Mouse (Mus musculus) frontal cortex, postnatal 14 days (tissue): ENCODE measurements around the gene Igsf6.
"Not testable (repeated sequence)": the region's sequence is repeated elsewhere in the genome, so short reads cannot be mapped to it uniquely, and the experiment has no call there.

Source experiments
- DNase-seq, 2 experiments: peaks; one replicate each; pipeline ENCODE4 v3.0.0; 2022; ENCODE audit warnings: low spot score in 2 of 2

The Igsf6 gene

DNA sequence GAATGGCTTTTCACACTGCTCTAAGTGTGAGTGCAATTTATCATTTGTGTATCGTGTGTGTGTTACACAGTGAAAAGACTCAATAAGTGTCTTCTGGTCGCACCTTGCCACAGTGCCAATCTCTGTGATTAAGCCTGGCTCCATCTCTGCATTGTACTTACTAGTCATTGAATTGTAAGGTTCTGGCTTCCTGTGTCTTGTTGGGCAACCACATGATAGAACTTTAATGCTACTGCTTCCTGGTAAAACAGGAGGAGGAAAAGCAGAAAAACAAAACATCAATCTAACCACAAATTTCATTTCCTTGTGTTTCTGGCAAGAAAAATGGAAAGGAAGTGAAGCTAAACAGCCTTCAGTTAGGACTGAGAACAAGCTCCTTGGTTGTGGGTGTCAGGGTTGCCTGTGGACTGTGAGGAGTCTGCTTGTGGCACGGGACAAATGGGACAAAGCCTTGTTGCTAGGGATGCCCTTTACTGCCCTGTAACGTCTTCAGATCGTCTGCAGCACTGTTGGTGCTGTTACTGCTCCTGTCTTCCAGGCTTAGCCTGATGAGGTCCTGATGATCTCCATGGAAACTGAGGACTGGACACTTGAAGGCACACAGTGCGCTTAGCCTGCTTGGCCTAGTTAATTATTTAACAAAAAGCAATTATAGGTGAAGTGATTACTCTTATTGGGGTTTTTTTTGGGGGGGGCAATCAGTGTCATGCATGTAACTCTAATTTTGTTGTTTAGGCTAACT is 14.7 kb downstream of the Igsf6 start:
- no peak for DNase-seq

GRCm38 (mm10) chr7:121053071-121053470 is 21.3 kb downstream of the Igsf6 start:
- DNase-seq = no peak

DNA sequence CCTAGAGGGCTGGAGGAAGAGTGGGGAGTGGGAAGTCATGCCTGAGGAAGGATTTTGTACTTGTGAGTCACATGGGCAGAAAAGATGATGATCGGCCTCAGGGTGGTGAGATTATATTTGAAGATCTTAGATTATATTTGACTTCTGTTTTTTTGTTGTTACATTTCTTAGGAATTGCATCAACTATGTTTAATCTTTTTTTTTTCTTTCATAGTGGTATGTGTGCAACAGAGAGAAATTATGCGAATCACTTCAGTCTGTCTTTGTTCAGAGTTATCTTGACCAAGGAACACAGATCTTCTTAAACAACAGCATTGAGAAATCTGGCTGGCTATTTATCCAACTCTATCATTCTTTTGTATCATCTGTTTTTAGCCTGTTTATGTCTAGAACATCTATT is 26.7 kb downstream of the Igsf6 start:
- no peak for DNase-seq

- DNase-seq = no peak
Observed at GRCm38 (mm10) chr7:121045671-121046453, 28.5 kb downstream of the Igsf6 start.

- DNase-seq = no peak
Observed at GRCm38 (mm10) chr7:121044251-121044650, 30.1 kb downstream of the Igsf6 start.

- no peak for DNase-seq
Observed at GRCm38 (mm10) chr7:121043510-121043909, 30.9 kb downstream of the Igsf6 start.

DNA sequence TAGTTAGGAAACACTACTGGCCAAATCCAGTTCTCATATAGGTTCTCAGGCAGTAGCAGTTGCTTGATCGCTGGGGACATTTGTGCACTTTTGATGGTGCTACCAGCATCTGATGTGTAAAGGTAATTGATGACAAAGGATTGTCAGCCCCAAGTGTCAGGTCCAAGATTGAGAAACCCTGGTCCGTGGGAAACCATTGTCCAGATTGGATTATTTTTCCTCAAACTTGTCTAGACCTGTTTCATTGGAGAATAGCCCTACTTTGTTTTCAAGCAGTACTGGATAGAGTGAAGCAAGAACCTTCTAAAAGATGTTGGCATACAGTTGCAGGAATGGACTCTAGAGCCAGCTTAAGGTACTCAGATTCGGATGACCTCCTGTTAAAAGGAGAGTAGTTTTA is 31.4 kb downstream of the Igsf6 start:
- DNase-seq = no peak

- no peak for DNase-seq
Observed at GRCm38 (mm10) chr7:121041989-121042388, 32.4 kb downstream of the Igsf6 start.

DNA sequence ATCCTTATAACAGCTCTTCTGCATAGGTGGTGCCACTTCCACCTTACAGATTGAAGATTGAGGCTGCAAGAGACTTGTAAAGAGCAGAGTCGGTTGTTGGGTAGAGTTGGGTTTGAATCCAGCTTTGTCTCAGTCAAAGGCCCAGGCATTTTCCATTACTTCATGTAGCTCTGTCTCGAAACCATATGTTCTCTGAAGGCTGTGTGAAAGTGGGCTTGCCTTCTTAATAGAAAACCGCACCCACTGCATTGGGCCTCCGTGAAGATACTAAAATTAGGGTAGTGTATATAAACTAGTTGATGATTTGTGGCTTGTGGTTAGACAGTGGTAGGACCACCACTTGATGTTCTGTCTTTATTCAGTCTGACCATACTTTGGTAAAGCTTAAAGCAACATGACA is 33.8 kb downstream of the Igsf6 start:
- DNase-seq = no peak

DNA sequence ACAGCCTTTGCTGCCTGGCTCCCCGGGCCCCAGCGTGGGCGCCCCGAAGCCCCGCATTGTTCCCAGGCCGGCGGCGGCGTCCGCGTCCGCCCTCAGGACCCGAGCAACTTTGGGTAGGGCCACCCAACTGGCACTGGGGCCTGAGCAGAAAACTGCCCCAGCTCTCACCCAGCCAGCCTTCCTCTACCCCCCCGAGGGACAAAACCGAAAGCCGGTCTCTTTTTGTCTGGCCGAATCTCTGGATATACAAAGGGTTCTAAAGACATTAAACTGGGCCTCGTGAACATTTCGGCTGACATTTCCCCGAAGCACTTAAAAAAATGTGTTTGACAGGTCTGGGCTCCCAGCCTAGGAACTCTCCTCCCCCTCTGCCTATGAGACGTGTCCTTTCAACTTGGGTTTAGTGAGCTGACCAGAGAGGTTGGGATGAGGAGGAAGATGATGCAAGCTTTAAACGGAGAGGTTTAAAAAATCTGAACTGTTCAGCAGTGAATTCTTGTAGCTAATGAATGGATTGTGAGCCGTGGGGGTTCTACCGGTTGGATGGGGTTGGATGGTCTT is 39.1 kb downstream of the Igsf6 start:
- peak in 1 of 2 experiments; percentile 10 for DNase-seq

DNA sequence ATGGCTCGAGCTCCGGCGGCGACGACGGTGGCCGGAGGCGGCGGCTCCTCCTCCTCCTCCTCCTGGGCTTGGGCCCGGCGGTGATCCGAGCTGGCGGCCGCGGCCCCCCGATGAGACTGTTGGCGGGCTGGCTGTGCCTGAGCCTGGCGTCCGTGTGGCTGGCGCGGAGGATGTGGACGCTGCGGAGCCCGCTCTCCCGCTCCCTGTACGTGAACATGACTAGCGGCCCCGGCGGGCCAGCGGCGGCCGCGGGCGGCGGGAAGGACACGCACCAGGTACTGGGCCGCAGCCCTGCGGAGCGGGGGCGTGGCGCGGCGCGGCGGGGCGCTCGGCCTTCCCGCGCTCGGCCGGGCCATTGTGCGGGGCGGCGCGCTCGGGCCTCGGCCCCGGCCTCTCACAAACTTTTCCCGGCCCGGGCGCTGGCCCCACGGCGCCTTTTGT is 39.7 kb downstream of the Igsf6 start:
- DNase-seq = no peak

DNA sequence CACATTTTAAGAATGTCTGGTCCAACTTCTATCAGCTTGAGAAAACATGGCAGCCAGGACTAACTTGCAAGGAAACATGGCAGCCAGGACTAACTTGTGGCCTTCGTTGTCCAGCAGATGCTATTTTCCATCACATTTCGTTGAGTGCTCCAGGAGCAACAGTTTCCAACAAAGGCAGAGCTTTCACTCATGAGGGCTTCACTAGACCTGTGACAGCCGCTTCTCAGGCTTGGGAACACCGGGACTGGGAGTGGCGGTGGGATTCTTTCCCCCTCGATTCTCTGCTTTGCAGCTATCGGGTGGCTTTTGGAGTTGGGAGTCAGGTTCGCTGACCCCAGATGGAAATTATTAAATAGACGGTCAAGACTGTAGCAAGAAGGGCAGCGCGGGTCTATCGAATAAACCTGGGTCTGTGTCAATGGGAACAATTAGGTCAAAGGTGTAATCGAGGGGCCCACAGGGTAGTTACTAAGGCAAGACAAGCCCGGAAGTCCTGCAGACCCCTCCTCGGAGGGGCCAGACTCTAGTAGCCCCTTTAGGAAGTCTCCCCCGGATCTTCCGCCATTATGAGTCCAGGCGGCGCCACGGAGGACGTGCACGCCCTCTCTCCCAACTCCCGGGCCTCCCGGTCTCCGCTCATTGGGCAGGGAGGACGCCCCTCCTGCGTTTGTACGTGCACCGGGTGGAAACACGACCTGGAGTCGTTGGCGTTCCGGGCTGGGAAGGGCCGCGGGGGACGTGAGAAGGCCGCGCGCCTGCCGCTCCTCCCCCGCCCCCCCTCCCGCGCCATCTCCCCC is 40.3 kb downstream of the Igsf6 start, which contains the start of gene Mettl9:
Gene Mettl9, plus strand, starts transcription at position 590 of the 797 bp plus-strand sequence.
- DNase-seq = peak; percentile 86 to 88

DNA sequence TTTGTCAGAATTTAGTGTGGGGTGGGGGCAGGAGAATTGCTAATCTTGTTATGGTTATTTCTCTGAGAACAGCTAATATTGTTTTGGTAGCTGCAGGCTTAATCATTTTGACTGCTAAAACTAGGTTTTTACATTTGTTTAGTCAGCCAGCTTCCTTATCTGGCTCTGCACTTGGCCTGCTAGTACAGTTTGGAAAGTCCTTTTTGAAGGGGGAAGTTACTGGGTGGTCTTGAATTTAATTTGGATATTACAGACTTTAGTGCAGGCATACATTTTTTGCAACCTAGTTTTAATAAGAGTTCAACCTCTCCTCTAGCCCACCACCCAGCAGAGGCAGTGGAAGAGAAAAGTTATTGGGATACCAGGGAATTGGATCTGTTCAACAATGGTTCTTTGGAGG is 44.4 kb downstream of the Igsf6 start:
- not testable (repeated sequence) for DNase-seq

DNA sequence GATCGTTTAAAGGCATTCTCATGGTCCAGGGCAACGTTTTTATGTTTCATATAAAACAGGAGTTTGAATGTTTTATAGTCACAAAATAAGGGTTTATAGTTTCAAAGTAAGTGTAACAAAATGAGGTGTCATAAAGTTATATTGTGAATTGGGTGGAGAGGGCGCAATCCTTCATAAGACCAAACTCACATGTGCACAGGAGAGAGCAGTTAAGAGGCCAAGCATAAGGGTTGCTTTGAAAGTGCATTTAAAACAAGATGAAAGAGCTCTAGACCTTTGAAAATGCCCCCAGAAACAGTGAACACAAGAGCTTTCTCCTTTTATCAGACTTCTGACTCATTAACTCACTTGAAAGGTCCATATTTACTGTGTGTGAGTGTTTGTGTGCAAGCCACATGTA is 48.1 kb downstream of the Igsf6 start:
- no peak for DNase-seq

DNA sequence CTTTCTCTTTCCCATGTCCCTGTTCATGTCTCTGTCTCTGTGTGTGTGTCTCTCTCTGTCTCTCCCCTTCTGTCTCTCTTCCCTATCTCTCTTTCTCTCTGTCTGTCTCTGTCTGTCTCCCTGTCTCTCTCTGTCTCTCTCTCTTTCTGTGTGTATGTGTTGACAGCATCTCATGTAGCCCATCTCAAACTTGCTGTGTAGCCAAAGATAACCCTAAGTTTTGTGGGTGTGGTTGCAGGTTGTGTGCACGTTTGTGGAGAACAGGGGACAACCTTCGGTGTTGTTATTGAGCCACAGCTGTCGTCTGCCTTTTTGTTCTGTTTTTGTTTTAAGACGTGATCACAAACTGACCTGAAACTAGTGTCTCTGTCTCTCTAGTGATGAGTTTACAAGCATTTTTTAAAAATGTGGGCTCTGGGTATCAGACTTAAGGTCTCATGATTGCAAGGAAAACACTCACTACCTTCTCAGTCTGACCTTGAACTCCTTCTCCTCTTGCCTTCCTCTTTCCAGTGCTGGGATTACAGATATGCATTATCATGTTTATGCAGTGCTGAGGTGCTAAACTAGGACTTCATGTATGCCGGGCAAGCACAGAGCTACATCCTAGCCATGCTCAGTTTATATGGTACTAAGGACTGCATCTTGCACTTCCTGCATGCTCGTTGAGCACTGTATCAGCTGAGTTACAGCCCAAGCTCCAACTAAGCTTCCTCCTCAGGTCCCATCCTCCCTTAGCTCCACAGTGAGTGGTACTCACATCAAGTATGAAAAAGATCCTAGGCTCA is 49.0 kb downstream of the Igsf6 start:
- no peak for DNase-seq

GRCm38 (mm10) chr7:121020277-121020676 is 54.1 kb downstream of the Igsf6 start:
- DNase-seq = no peak

GRCm38 (mm10) chr7:121018778-121019177 is 55.6 kb downstream of the Igsf6 start:
- no peak for DNase-seq

- DNase-seq = no peak
Observed at GRCm38 (mm10) chr7:121014486-121014885, 59.9 kb downstream of the Igsf6 start.
